In genomic region chr12:91625013-91625412, GRCm38 (mm10) we compare ENCODE assay signal across 8 mouse cellular contexts. TPM values are rescaled to one million over a fixed set of nuclear protein-coding genes. Genes with fewer than 3 reads are reported as not detected.
A peak's percentile ranks its signal among the peaks of the same experiment; 100 is the strongest.
DNase-seq lines count a peak whose midpoint lies in the region; ATAC-seq and TF ChIP-seq lines count a peak whose summit lies in the region.

No protein-coding gene starts in this region.

- H3K36me3 ChIP-seq in liver, adult 2 months (ENCODE audit: control insufficient read depth, insufficient read depth, low read length): no peaks in the 10 kb centered on the region
- no peaks in the 10 kb centered on the region for H3K36me3 ChIP-seq in liver, embryonic 12.5 days
- H3K36me3 ChIP-seq in forebrain, embryonic 13.5 days (ENCODE audit: poor library complexity, severe bottlenecking): peaks cover 4% of the 10 kb centered on the region; the same call in 1 of the 2 replicates

- H3K4me2 ChIP-seq in liver, embryonic 12.5 days: no peak overlapping the region
- no peak overlapping the region for H3K4me2 ChIP-seq in forebrain, embryonic 13.5 days

- no peaks in the 10 kb centered on the region for H3K79me2 ChIP-seq in liver, adult 2 months (ENCODE audit: control insufficient read depth, insufficient read depth, low read length)

- H3K9me3 ChIP-seq in liver, embryonic 12.5 days (replicated peaks): no peaks in the 10 kb centered on the region
- H3K9me3 ChIP-seq in forebrain, embryonic 13.5 days (replicated peaks): no peaks in the 10 kb centered on the region

- no peaks in the 10 kb centered on the region for H3K4me1 ChIP-seq in liver, adult 2 months (ENCODE audit: control insufficient read depth, insufficient read depth, low read length)
- H3K4me1 ChIP-seq in liver, embryonic 12.5 days: no peaks in the 10 kb centered on the region
- no peaks in the 10 kb centered on the region for H3K4me1 ChIP-seq in forebrain, embryonic 13.5 days

- ATAC-seq in liver, embryonic 12.5 days: no peak
- ATAC-seq in forebrain, embryonic 13.5 days: no peak

- WGBS in liver, adult 2 months: 69% methylated on average over 1 of the region's 1 CpGs
- 48% methylated on average over 1 of the region's 1 CpGs for WGBS in liver, embryonic 12.5 days (ENCODE audit: insufficient replicate concordance)
- WGBS in forebrain, embryonic 13.5 days: 77% methylated on average over 1 of the region's 1 CpGs

- no peak for TF ChIP-seq POLR2A in liver, adult 2 months (IDR thresholded peaks at IDR 0.05; ENCODE audit: extremely low read depth, insufficient read depth, low read length)

- H3K4me3 ChIP-seq in liver, adult 2 months (ENCODE audit: insufficient read depth, low read depth, low read length): no peak overlapping the region
- no peak overlapping the region for H3K4me3 ChIP-seq in liver, embryonic 12.5 days
- no peak overlapping the region for H3K4me3 ChIP-seq in forebrain, embryonic 13.5 days

- H3K9ac ChIP-seq in liver, adult 2 months (ENCODE audit: low read depth, low read length): no peak overlapping the region
- H3K9ac ChIP-seq in liver, embryonic 12.5 days: no peak overlapping the region
- H3K9ac ChIP-seq in forebrain, embryonic 13.5 days: no peak overlapping the region

- H3K27ac ChIP-seq in liver, adult 2 months (replicated peaks; ENCODE audit: insufficient read depth, low read depth, low read length): no peak overlapping the region
- H3K27ac ChIP-seq in liver, embryonic 12.5 days: no peak overlapping the region
- H3K27ac ChIP-seq in forebrain, embryonic 13.5 days: no peak overlapping the region

- DNase-seq in cerebellum, postnatal 14 days: peak; percentile 19 to 37
- DNase-seq in cerebellum, adult 11 months: no peak
- DNase-seq in liver, adult 2 months (ENCODE audit: extremely low read depth, low read depth, low spot score): peak; percentile 38
- DNase-seq in c-Kit-positive CD71-negative TER-119-negative erythroid progenitor cells, embryonic 14.5 days (ENCODE audit: low read depth): peak; percentile 28
- peak; percentile 71 for DNase-seq in lung, postnatal 36 days
- no peak for DNase-seq in spleen, postnatal 4 days (ENCODE audit: low spot score in 2 of 2)

- H3K27me3 ChIP-seq in liver, adult 2 months (ENCODE audit: control insufficient read depth, insufficient read depth, low read length): no peaks in the 10 kb centered on the region
- H3K27me3 ChIP-seq in liver, embryonic 12.5 days (replicated peaks): no peaks in the 10 kb centered on the region
- H3K27me3 ChIP-seq in forebrain, embryonic 13.5 days: no peaks in the 10 kb centered on the region

- peak; percentile 70 for TF ChIP-seq CTCF in liver, adult 2 months (IDR thresholded peaks at IDR 0.05; ENCODE audit: low read depth, low read length)

RNA-seq across cellular contexts. Expression of gene Gtf2a1, which starts 34.7 kb away (rescaled TPM):
- 19.1 and 25.2 TPM in 2 replicates for total RNA-seq in liver, adult 2 months (2014; rRNA removed)
- polyA plus RNA-seq in liver, adult 2 months (2012; rRNA removed): 8.7 and 9.7 TPM in 2 replicates
- 28.0 and 29.3 TPM in 2 replicates for polyA plus RNA-seq in liver, embryonic 12.5 days (2016; fragmentation: Nextera tagmentation; extraction: Ambion mirVana)
- 62.5 and 69.4 TPM in 2 replicates for polyA plus RNA-seq in forebrain, embryonic 13.5 days (2015; fragmentation: Nextera tagmentation; extraction: Ambion mirVana)

Comparison
In these comparisons a context has a peak if more than half of its experiments do, and no peak if none do; other contexts are left out.
1. DNase-seq: peak in cerebellum, postnatal 14 days (2 of 2), liver, adult 2 months (single experiment), c-Kit-positive CD71-negative TER-119-negative erythroid progenitor cells, embryonic 14.5 days (single experiment) and lung, postnatal 36 days (single experiment); none in cerebellum, adult 11 months (single experiment) and spleen, postnatal 4 days (0 of 2).